Mouse (Mus musculus) embryonic facial prominence, embryonic 11.5 days (tissue): ENCODE results near the gene Dido1. TPM values are rescaled to one million over a fixed set of nuclear protein-coding genes. Genes with fewer than 3 reads are reported as not detected.

Experiments
- ATAC-seq: fragments of 200-750 bp; cut with Nextera tagmentation; replicated peaks from 2 replicates; pipeline ENCODE4 v1.8.0; 2017; ENCODE audit warnings: low read depth; ENCODE audit not compliant: insufficient number of reproducible peaks, low FRiP score, low TSS enrichment
- DNase-seq: peaks from one replicate; pipeline ENCODE4 v3.0.0-alpha.2; 2015; ENCODE audit warnings: low spot score
- H3K27ac ChIP-seq: fragments of 300-500 bp; sonication (generic); replicated peaks from 2 replicates; pipeline ENCODE4 v1.5.1; 2014; ENCODE audit warnings: mild to moderate bottlenecking, low read depth, low read length, control low read depth
- H3K27me3 ChIP-seq: fragments of 300-500 bp; sonication (generic); 2 replicates; pipeline ENCODE4 v1.6.1; 2014; ENCODE audit warnings: mild to moderate bottlenecking, low read length, moderate library complexity, mixed read lengths; ENCODE audit not compliant: control insufficient read depth, insufficient read depth
- H3K36me3 ChIP-seq: fragments of 300-500 bp; sonication (generic); replicated peaks from 2 replicates; pipeline ENCODE4 v1.6.1; 2014; ENCODE audit warnings: low read depth, mild to moderate bottlenecking, low read length, moderate library complexity, mixed read lengths; ENCODE audit not compliant: control insufficient read depth, insufficient read depth
- H3K4me1 ChIP-seq: fragments of 300-500 bp; sonication (generic); 2 replicates; pipeline ENCODE4 v1.6.1; 2014; ENCODE audit warnings: low read length, mixed read lengths; ENCODE audit not compliant: control insufficient read depth, insufficient read depth
- H3K4me2 ChIP-seq: fragments of 300-500 bp; sonication (generic); 2 replicates; pipeline ENCODE4 v1.6.1; 2014; ENCODE audit warnings: low read depth, mild to moderate bottlenecking, control low read depth, low read length, moderate library complexity
- H3K4me3 ChIP-seq: fragments of 300-500 bp; sonication (generic); 2 replicates; pipeline ENCODE4 v1.5.1; 2014; ENCODE audit warnings: low read depth, low read length, control low read depth
- H3K9ac ChIP-seq: fragments of 300-500 bp; sonication (generic); replicated peaks from 2 replicates; pipeline ENCODE4 v1.6.1; 2014; ENCODE audit warnings: mild to moderate bottlenecking, control low read depth, low read length
- H3K9me3 ChIP-seq: fragments of 300-500 bp; sonication (generic); replicated peaks from 2 replicates; pipeline ENCODE4 v1.6.1; 2016; ENCODE audit warnings: mild to moderate bottlenecking, low read length, inconsistent platforms, mixed read lengths; ENCODE audit not compliant: control insufficient read depth
- WGBS: fragments of 180-500 bp; shearing (Covaris S2); extraction: QIAGEN DNeasy Blood & Tissue Kit; methylation state at CpG from one replicate; pipeline ENCODE4 v1.1.7; 2014; 5-methylcytosine and 5-hydroxymethylcytosine counted together
- polyA plus RNA-seq: library from polyadenylated mRNA; unstranded; fragments of >200 nt; fragmentation: Nextera tagmentation; extraction: Ambion mirVana; gene quantifications from 2 replicates; pipeline ENCODE4 v1.2.1, GENCODE M21; 2014

Dido1 gene
- polyA plus RNA-seq, 1 experiment from 2014 or later = 28.3 TPM

DNA sequence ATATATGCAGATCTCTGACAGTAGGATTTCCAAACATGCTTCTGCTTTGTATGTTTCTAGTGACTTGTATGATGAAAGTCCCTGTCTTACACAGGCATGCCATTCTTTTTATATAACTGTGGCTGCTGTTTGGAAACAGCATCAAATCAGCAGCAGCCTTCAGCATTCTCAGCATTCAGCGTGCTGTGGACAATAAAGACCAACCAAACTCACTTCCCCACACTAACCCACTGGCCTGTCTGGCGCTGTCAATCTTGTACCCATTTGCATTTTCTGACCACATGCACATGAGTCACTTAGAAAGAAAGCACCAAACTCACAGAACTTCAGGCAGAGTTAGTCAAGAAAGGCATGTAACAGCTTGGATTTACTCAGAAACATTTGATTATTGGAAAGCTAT lies 14.6 kb downstream of the Dido1 start:
- peaks cover 5% of the 10 kb centered on the region for H3K4me1 ChIP-seq
- H3K4me3 ChIP-seq = no peak overlapping the region
- no peaks in the 10 kb centered on the region for H3K36me3 ChIP-seq
- H3K9me3 ChIP-seq = no peaks in the 10 kb centered on the region
- H3K27ac ChIP-seq = no peak overlapping the region
- H3K4me2 ChIP-seq = no peak overlapping the region
- no peak overlapping the region for H3K9ac ChIP-seq
- no peaks in the 10 kb centered on the region for H3K27me3 ChIP-seq
- ATAC-seq = no peak
- DNase-seq = no peak
- 85% methylated on average over 2 of the region's 2 CpGs for WGBS

DNA sequence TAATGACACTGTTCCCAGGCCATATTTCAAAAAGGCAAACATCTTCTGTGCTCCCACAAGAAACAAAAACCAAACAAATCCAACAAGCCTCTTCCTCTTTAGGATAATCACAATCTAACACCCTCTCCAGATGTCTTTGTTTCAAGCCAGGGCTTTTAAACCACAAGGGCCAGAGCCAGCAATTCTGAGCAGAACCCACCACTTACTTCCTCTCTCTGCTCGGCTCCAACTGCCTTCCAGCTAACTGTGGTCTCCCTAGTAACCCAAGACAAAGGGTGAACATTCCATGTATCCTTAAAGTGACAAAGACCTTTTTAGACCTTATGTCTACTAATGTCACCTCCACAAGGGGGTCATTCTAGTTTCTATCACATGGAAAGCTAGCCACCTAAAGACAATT lies 17.2 kb downstream of the Dido1 start:
- no peaks in the 10 kb centered on the region for H3K4me1 ChIP-seq
- WGBS = 3% methylated on average over 1 of the region's 1 CpGs
- H3K27ac ChIP-seq = no peak overlapping the region
- H3K36me3 ChIP-seq = peaks cover 6% of the 10 kb centered on the region
- H3K4me3 ChIP-seq = no peak overlapping the region
- DNase-seq (peak; percentile 32), ATAC-seq (0 out of 2 replicates have a peak, but pooled peaks have one; percentile 52)
- no peaks in the 10 kb centered on the region for H3K9me3 ChIP-seq
- no peak overlapping the region for H3K9ac ChIP-seq
- no peaks in the 10 kb centered on the region for H3K27me3 ChIP-seq
- H3K4me2 ChIP-seq = no peak overlapping the region

DNA sequence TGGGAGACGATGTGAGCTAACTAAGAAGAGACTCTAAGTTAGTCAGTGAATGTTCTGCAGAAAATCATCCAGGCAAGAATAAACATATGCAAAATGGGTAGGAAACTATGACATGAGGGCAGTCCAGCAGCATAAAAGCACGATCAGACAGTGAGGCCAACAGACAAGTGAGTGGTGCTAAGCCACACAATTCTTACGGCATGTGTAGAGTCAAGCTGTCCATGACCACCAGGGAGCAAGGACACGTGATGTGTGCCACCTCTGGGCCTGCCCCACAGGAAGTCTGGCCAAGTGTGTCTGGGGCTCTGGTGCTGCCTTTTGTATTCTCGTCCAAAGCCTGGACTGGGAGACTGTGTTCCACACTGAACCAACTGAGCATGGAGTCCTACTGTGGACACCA lies 20.0 kb downstream of the Dido1 start:
- H3K27me3 ChIP-seq = no peaks in the 10 kb centered on the region
- peaks cover 13% of the 10 kb centered on the region for H3K36me3 ChIP-seq
- H3K9ac ChIP-seq = no peak overlapping the region
- no peaks in the 10 kb centered on the region for H3K9me3 ChIP-seq
- 87% methylated on average over 5 of the region's 5 CpGs for WGBS
- no peaks in the 10 kb centered on the region for H3K4me1 ChIP-seq
- no peak overlapping the region for H3K27ac ChIP-seq
- DNase-seq (no peak), ATAC-seq (no peak)
- no peak overlapping the region for H3K4me2 ChIP-seq
- H3K4me3 ChIP-seq = no peak overlapping the region

DNA sequence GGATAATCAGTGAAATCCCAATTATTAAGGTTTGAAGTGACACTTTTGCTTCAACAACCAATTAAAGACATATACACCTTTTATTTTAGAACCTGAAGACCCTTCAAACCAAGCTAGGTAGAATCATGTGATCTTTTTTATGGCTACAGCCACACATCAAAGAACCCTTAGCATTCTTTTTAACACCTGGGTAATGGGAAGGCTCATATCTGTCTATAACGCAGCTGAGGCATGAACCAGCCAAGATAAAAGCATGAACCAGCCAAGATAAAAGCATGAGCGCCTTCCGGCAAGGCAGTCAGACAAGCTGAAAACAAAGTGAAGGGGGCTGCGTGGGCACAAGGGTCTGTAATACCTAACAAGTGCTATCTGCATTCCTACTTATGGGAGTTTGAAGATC lies 25.8 kb downstream of the Dido1 start:
- no peak overlapping the region for H3K4me2 ChIP-seq
- H3K4me1 ChIP-seq = no peaks in the 10 kb centered on the region
- no peak overlapping the region for H3K27ac ChIP-seq
- H3K9me3 ChIP-seq = no peaks in the 10 kb centered on the region
- H3K4me3 ChIP-seq = no peak overlapping the region
- H3K9ac ChIP-seq = no peak overlapping the region
- H3K27me3 ChIP-seq = no peaks in the 10 kb centered on the region
- DNase-seq (no peak), ATAC-seq (no peak)
- peaks cover 11% of the 10 kb centered on the region for H3K36me3 ChIP-seq
- WGBS = 95% methylated on average over 4 of the region's 4 CpGs

DNA sequence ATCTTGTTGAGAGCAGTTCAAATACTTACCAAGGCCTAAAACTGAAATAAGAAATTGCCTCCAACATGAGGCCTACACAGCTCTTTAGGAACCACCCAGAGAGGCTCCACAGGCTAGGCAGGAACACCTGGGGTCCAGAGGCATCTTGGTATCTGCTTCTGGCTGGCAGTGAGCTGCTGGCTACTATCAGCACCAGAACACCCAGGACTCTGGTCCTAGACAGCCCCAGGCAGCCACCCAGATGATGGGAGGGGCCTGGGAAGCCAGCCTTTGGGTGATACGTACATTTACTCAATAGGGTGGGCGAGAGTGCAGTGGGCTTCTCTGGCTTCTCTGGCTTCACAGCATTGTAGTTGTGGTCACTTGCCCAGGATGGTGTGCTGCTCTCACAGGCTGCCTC lies 26.3 kb downstream of the Dido1 start:
- ATAC-seq = no peak
- no peak overlapping the region for H3K4me3 ChIP-seq

DNA sequence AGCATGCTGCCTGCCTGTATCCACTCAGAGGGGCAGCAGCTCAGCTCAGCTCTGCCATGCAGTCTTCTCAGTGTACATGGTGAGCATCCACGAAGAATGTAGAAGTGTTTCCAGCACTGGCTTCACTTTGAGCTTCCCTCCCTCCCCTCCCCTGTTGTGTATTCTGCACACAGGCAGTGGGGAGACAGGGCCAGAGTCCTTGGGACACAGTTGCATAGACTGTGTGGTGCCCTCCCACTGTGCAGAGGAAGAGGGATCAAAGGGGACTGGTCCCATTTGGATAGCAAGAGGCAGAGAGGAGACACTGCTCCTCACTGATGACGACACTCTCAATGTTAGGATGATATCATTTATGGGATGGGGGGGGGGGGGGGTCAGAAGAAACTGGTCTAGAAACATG lies 28.6 kb downstream of the Dido1 start:
- DNase-seq (no peak), ATAC-seq (no peak)
- Histone ChIP-seq H3K9me3 (no peaks in the 10 kb centered on the region), H3K9ac (no peak overlapping the region), H3K4me3 (no peak overlapping the region), H3K27ac (no peak overlapping the region), H3K36me3 (peaks cover 6% of the 10 kb centered on the region), H3K4me1 (no peaks in the 10 kb centered on the region), H3K27me3 (no peaks in the 10 kb centered on the region), H3K4me2 (no peak overlapping the region)
- 60% methylated on average over 2 of the region's 2 CpGs for WGBS

More for the DNA sequence above, 26.3 kb downstream of the Dido1 start:
- H3K4me1 ChIP-seq = no peaks in the 10 kb centered on the region
- no peak overlapping the region for H3K27ac ChIP-seq
- H3K27me3 ChIP-seq = no peaks in the 10 kb centered on the region
- H3K9ac ChIP-seq = no peak overlapping the region
- no peak for DNase-seq
- H3K9me3 ChIP-seq = no peaks in the 10 kb centered on the region
- 81% methylated on average over 2 of the region's 2 CpGs for WGBS
- H3K36me3 ChIP-seq = peaks cover 11% of the 10 kb centered on the region
- H3K4me2 ChIP-seq = no peak overlapping the region

DNA sequence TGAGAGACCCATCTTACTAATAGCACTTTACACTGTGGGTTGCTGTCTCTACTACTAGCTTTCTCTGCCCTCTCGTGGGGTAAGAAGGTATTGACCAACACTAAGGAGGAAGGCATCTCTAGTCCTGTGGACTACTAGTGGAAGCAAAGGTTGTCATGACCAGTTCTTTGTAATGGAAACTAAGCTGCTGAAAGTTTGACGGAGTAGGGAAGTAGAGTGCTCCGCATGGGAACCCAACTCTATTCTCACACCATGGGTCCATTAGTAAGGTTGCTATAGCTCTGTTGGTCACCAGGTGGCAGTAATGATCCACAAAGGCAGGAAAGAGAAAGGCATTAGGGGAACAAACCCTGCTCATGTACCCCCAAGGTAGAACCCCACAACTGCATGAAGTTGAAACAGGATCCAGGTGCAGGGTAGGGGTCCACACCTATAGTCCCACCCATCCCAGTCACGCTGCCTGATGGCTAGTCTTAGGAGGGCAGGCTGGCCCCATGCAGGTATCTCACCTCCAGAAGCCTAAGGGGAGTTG lies 31.1 kb downstream of the Dido1 start:
- Histone ChIP-seq H3K4me3 (no peak overlapping the region), H3K36me3 (peaks cover 3% of the 10 kb centered on the region)

DNA sequence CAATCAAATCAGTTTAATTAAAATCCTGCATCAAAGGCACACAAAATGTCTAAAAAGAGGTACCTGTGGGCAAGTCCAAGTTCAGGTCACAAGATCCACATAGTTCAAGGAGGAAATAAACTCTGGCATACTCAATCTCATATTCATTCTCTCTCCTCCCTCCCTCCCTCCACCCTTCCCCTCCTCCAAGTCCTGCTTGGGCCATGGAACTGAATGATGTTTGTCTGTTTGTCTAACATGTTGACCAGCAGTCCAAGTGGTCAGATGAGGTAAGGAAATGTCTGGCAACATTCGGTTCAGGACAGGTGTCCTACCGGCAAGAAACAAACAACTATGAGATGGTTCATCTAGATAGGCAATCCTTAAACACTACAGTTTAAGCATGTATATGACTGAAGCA lies 33.1 kb downstream of the Dido1 start:
- DNase-seq (no peak), ATAC-seq (no peak)
- Histone ChIP-seq H3K9ac (no peak overlapping the region), H3K27ac (no peak overlapping the region), H3K36me3 (no peaks in the 10 kb centered on the region; the same call in 1 of the 2 replicates), H3K27me3 (no peaks in the 10 kb centered on the region), H3K4me1 (no peaks in the 10 kb centered on the region), H3K9me3 (no peaks in the 10 kb centered on the region), H3K4me2 (no peak overlapping the region), H3K4me3 (no peak overlapping the region)
- 89% methylated on average over 2 of the region's 2 CpGs for WGBS

More for the DNA sequence above, 31.1 kb downstream of the Dido1 start:
- Histone ChIP-seq H3K27ac (no peak overlapping the region), H3K27me3 (no peaks in the 10 kb centered on the region), H3K9me3 (no peaks in the 10 kb centered on the region), H3K9ac (no peak overlapping the region), H3K4me2 (no peak overlapping the region), H3K4me1 (no peaks in the 10 kb centered on the region)
- ATAC-seq = peak; percentile 71
- 28% methylated on average over 4 of the region's 4 CpGs for WGBS
- DNase-seq = peak; percentile 63
